Mouse (Mus musculus) liver, embryonic 11.5 days (tissue): ENCODE results near the gene Zbtb45. TPM values are rescaled to one million over a fixed set of nuclear protein-coding genes. Genes with fewer than 3 reads are reported as not detected.
A peak's percentile ranks its signal among the peaks of the same experiment; 100 is the strongest.

Source experiments
- ATAC-seq: fragments of 200-750 bp; cut with Nextera tagmentation; replicated peaks from 2 replicates; pipeline ENCODE4 v1.8.0; 2017; ENCODE audit warnings: moderate number of reproducible peaks, mild to moderate bottlenecking, moderate TSS enrichment, moderate library complexity; ENCODE audit not compliant: low FRiP score
- DNase-seq: peaks from one replicate; pipeline ENCODE4 v3.0.0-alpha.2; 2017; ENCODE audit warnings: low spot score
- H3K27ac ChIP-seq: fragments of 300-500 bp; sonication (generic); 2 replicates; pipeline ENCODE4 v1.5.1; 2014; ENCODE audit warnings: mild to moderate bottlenecking, low read depth, low read length, control low read depth
- H3K27me3 ChIP-seq: fragments of 300-500 bp; sonication (generic); replicated peaks from 2 replicates; pipeline ENCODE4 v1.6.1; 2014; ENCODE audit warnings: low read length, mixed read lengths; ENCODE audit not compliant: control insufficient read depth, insufficient read depth
- H3K36me3 ChIP-seq: fragments of 300-500 bp; sonication (generic); 2 replicates; pipeline ENCODE4 v1.6.1; 2014; ENCODE audit warnings: mild to moderate bottlenecking, low read length, moderate library complexity, mixed read lengths; ENCODE audit not compliant: control insufficient read depth, insufficient read depth
- H3K4me1 ChIP-seq: fragments of 300-500 bp; sonication (generic); replicated peaks from 2 replicates; pipeline ENCODE4 v1.6.1; 2014; ENCODE audit warnings: low read length, mixed read lengths; ENCODE audit not compliant: control insufficient read depth, insufficient read depth
- H3K4me2 ChIP-seq: fragments of 300-500 bp; sonication (generic); 2 replicates; pipeline ENCODE4 v1.6.1; 2014; ENCODE audit warnings: mild to moderate bottlenecking, control low read depth, moderate library complexity
- H3K4me3 ChIP-seq: fragments of 300-500 bp; sonication (generic); 2 replicates; pipeline ENCODE4 v1.5.1; 2014; ENCODE audit warnings: low read depth, low read length, control low read depth
- H3K9ac ChIP-seq: fragments of 300-500 bp; sonication (generic); 2 replicates; pipeline ENCODE4 v1.6.1; 2014; ENCODE audit warnings: low read depth, low read length, control low read depth
- H3K9me3 ChIP-seq: fragments of 300-500 bp; sonication (generic); 2 replicates; pipeline ENCODE4 v1.6.1; 2016; ENCODE audit warnings: low read length, inconsistent platforms, mixed read lengths; ENCODE audit not compliant: control insufficient read depth
- WGBS: fragments of 180-500 bp; shearing (Covaris S2); extraction: QIAGEN DNeasy Blood & Tissue Kit; methylation state at CpG from one replicate; pipeline ENCODE4 v1.1.7; 2014; 5-methylcytosine and 5-hydroxymethylcytosine counted together
- polyA plus RNA-seq: library from polyadenylated mRNA; unstranded; fragments of >200 nt; fragmentation: Nextera tagmentation; extraction: Ambion mirVana; gene quantifications from 2 replicates; pipeline ENCODE4 v1.2.1, GENCODE M21; 2014

Zbtb45 gene
- polyA plus RNA-seq, 1 experiment from 2014 or later = 27.9 TPM

DNA sequence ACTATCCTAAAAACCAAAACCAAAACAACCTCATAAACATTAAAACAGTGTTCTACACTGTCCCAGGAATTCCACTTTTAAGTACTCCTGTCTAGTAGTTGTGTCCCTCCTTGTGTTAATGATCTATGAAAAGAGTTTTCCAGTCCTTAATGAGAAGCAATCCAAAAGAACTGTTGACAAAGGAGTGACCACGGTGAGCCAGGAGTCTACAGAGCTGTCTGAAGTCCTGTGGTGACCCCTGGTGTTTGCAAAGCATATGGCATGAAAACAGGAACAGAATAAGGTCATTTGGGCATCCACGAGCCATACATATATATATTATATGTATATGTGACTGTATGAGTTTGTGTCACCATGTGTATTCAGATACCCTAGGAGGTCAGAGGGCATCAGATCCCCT is 36.2 kb upstream of the Zbtb45 start:
- DNase-seq = peak; percentile 54
- ATAC-seq = peak; percentile 53; the same call in 1 of the 2 replicates
- Histone ChIP-seq H3K36me3 (no peaks in the 10 kb centered on the region), H3K4me2 (no peak overlapping the region), H3K27me3 (peaks cover 37% of the 10 kb centered on the region), H3K4me1 (peaks cover 14% of the 10 kb centered on the region), H3K9me3 (peaks cover 3% of the 10 kb centered on the region; the same call in 1 of the 2 replicates), H3K27ac (no peak overlapping the region), H3K4me3 (no peak overlapping the region), H3K9ac (no peak overlapping the region)
- 9% methylated on average over 2 of the region's 2 CpGs for WGBS

DNA sequence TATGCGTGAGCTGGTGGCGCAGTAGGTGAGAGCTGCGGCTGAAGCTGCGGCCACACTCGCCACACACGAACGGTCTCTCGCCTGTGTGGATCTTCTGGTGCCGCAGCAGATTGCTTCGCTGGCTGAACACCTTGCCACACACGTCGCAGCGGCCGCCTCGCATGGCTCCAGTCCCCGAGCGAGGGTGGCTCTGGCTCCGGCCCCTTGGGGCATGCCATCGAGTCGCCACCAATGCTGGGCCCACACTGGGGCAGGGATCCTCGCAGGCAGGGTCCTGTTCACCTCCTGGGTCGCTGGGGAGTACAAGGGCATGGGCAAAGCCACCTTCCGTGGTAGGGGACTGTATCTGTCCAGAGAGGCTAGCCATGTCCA is 34.4 kb upstream of the Zbtb45 start:
- DNase-seq (peak; percentile 35), ATAC-seq (0 out of 2 replicates have a peak, but pooled peaks have one; percentile 6)
- Histone ChIP-seq H3K36me3 (no peaks in the 10 kb centered on the region), H3K9me3 (peaks cover 3% of the 10 kb centered on the region; the same call in 1 of the 2 replicates), H3K4me2 (peak overlapping the region; percentile 77), H3K27me3 (peaks cover 37% of the 10 kb centered on the region), H3K4me1 (peaks cover 15% of the 10 kb centered on the region), H3K27ac (no peak overlapping the region), H3K4me3 (peak overlapping the region; percentile 49), H3K9ac (peak overlapping the region; percentile 52)
- 4% methylated on average over 23 of the region's 23 CpGs for WGBS

DNA sequence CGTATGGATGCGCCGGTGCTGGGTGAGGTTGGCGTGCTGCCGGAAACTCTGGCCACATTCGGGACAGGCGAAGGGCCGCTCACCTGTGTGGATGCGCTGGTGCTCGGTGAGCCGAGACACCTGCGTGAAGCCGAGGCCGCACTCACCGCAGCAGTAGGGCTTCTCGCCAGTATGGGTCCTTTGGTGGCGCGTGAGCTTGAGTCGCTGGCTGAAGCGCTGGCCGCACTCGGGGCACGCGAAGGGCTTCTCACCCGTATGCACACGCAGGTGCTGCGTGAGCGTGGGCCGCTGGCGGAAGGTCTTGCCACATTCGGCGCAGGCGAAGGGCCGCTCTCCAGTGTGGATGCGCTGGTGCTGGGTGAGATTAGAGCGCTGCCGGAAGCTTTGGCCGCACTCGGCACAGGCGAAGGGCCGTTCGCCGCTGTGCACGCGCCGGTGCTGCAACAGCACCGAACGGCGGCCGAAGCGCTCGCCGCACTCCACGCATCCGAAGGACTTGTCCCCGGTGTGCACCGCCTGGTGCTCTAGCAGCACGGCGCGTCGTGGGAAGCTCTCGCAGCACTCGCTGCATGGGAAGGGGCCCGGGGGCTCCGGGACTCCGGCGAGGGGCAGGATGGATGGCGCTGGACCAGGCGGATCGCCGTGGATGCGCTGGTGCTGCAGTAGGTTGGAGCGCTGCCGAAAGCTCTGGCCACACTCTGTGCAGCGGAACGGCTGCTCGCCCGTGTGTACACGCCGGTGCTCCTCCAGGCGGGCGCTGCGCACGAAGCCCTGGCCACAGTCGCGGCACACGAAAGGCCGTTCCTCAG is 33.8 kb upstream of the Zbtb45 start:
- Histone ChIP-seq H3K27me3 (peaks cover 37% of the 10 kb centered on the region), H3K9me3 (peaks cover 3% of the 10 kb centered on the region; the same call in 1 of the 2 replicates), H3K4me2 (peak overlapping the region; percentile 77), H3K4me1 (peaks cover 21% of the 10 kb centered on the region), H3K36me3 (no peaks in the 10 kb centered on the region), H3K27ac (no peak overlapping the region), H3K9ac (peak overlapping the region; percentile 52), H3K4me3 (peak overlapping the region; percentile 49)
- DNase-seq (peak; percentile 58), ATAC-seq (no peak; the same call in 1 of the 2 replicates)
- WGBS = 4% methylated on average over 88 of the region's 88 CpGs

DNA sequence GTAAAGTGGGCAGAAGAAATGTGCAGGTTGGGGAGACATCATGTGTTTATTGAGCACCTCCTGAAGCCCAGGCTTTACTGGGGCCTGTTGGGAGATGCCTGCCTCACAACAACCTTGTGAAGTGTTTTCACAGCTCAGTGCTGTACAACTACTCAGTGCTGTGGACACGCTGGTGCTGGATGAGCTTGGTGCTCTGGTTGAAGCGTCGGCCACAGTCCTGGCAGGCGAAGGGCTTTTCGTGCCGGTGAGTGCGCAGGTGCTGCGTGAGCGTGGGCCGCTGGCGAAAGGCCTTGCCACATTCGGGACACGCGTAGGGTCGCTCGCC is 33.2 kb upstream of the Zbtb45 start:
- Histone ChIP-seq H3K4me3 (peak overlapping the region; percentile 49), H3K27me3 (peaks cover 37% of the 10 kb centered on the region), H3K9me3 (peaks cover 3% of the 10 kb centered on the region; the same call in 1 of the 2 replicates), H3K27ac (no peak overlapping the region), H3K36me3 (no peaks in the 10 kb centered on the region), H3K4me1 (peaks cover 22% of the 10 kb centered on the region), H3K4me2 (peak overlapping the region; percentile 77), H3K9ac (no peak overlapping the region)
- 38% methylated on average over 16 of the region's 16 CpGs for WGBS
- ATAC-seq (no peak), DNase-seq (no peak)

DNA sequence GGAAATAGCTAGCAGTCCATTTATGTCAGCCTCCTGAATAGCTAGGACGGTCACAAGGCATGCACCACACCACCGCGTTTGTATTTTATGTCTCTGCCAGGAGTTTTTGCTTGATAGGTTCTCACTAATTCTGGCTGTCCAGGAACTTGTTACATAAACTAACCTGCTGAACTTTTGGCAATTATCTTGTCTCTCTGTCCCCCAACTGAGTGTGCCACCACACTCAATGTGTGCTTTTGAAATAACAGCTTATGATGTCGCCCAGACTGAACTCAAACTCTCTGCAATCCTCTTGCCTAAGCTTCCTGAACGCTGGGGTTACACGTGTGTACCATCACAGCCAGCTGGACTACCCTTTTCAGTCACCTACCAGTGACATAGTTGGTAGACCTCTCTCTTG is 32.7 kb upstream of the Zbtb45 start:
- Histone ChIP-seq H3K4me3 (no peak overlapping the region), H3K27me3 (peaks cover 37% of the 10 kb centered on the region), H3K36me3 (no peaks in the 10 kb centered on the region), H3K4me2 (no peak overlapping the region), H3K9me3 (peaks cover 3% of the 10 kb centered on the region; the same call in 1 of the 2 replicates), H3K9ac (no peak overlapping the region), H3K27ac (no peak overlapping the region), H3K4me1 (peaks cover 22% of the 10 kb centered on the region)
- DNase-seq (no peak), ATAC-seq (no peak)
- 73% methylated on average over 6 of the region's 6 CpGs for WGBS

DNA sequence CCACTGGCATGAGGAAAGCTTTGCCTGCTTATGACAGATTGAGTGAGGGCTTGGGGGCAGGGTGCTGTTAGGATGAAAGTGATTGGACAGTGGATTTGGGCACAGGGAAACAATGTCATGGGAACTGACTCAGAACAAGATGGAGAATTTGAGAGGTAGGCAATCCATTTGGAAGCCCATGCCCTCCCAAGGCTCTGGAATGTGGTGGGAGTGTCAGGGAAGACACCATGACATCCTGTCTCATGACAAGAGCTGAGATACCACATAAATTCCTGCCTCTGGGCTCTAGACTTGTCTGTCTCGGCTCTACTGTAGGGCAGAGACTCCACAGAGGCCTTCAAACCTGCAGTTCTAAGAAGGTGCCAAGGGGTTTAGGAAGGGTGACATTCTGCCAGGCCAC is 31.4 kb upstream of the Zbtb45 start:
- Histone ChIP-seq H3K4me1 (peaks cover 28% of the 10 kb centered on the region), H3K9ac (no peak overlapping the region), H3K27ac (no peak overlapping the region), H3K4me3 (no peak overlapping the region), H3K4me2 (no peak overlapping the region), H3K27me3 (peaks cover 37% of the 10 kb centered on the region), H3K9me3 (peaks cover 3% of the 10 kb centered on the region; the same call in 1 of the 2 replicates), H3K36me3 (no peaks in the 10 kb centered on the region; the same call in 1 of the 2 replicates)
- ATAC-seq (no peak), DNase-seq (no peak)
- WGBS = 65% methylated on average over 1 of the region's 1 CpGs

DNA sequence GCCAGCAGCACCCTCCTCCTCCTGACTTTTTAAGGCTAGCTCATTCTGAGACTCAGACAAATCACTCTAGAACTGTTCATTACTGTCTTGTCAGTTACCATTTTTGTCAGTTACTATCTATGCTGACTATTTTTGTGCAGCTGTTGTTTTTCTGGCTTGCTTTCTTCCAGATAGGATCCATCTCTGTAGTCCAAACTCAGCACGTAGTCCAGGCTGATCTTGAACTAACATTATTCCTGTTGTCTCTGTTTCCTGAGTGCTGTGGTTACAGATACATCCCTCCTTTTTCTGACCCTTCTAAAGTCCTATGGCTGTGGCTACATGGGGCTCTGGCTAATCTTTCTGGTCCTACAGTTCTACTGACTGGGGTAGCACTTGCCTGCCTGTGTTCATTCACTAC is 29.3 kb upstream of the Zbtb45 start:
- 42% methylated on average over 1 of the region's 1 CpGs for WGBS
- Histone ChIP-seq H3K36me3 (peaks cover 12% of the 10 kb centered on the region), H3K9me3 (peaks cover 3% of the 10 kb centered on the region; the same call in 1 of the 2 replicates), H3K27me3 (peaks cover 25% of the 10 kb centered on the region), H3K9ac (peak overlapping the region; percentile 99), H3K4me2 (peak overlapping the region; percentile 94), H3K4me1 (peaks cover 33% of the 10 kb centered on the region), H3K4me3 (peak overlapping the region; percentile 85; the same call in 1 of the 2 replicates), H3K27ac (peak overlapping the region; percentile 98; the same call in 1 of the 2 replicates)
- no peak for DNase-seq
- ATAC-seq = no peak

DNA sequence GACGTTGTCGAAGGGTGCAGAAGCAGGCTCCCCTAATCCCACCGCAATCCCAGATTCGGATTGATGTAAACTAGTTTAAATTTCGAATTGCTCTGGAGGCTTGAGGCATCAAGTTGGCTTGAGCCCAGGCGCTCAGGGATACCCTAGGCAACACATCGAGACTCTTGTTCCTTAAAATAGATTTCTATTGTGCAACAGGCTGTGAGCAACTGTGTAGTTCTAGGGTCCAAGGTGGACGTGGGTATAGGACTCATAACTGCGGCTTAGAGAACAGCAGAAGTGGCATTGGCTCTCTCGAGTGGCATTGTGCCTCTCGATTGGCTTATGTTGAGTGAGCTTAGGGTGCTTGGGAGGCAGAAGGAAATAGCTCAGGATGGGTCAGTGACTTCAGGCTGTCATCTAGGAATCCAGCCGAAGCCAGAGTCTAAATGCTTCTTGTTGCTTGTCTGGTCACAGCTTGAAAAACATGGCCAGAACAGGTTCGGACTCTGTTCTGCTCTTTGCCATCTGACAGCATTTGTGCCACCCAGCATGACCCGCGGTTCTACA is 28.9 kb upstream of the Zbtb45 start:
- Histone ChIP-seq H3K4me3 (peak overlapping the region; percentile 85), H3K4me2 (peak overlapping the region; percentile 94), H3K9ac (peak overlapping the region; percentile 99), H3K27ac (peak overlapping the region; percentile 98), H3K4me1 (peaks cover 31% of the 10 kb centered on the region), H3K27me3 (peaks cover 20% of the 10 kb centered on the region), H3K36me3 (peaks cover 12% of the 10 kb centered on the region), H3K9me3 (peaks cover 3% of the 10 kb centered on the region; the same call in 1 of the 2 replicates)
- WGBS = 16% methylated on average over 15 of the region's 15 CpGs
- no peak for ATAC-seq
- DNase-seq = peak; percentile 43
